Mouse (Mus musculus): ENCODE data around the gene Ecpas. TPM values are rescaled to one million over a fixed set of nuclear protein-coding genes. Genes with fewer than 3 reads are reported as not detected.

Gene Ecpas
- polyA plus RNA-seq, 1 experiment = 266 TPM

DNA sequence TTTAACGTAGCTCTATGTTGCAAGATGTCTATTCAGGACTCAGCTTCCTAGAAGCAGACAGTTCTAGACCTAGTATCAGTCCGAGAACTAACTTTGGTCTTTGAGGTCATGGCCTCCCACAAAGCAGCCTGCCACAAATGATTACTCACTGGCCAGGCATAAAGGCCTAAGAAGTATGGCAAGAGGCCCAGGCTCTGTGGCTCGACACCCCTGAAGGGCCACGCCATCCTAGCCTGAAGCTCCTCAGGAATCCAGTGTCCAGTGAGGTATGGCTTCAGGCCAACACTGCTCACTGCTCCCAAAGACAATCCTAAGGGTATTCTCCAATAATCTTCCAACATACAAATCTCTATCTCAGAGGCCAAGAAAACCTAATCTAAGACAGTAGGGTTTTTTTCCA, 86.6 kb downstream of the Ecpas start:
- Histone ChIP-seq H3K4me1 (ENCODE audit: control insufficient read depth, insufficient read depth, low read length) (no peaks in the 10 kb centered on the region), H3K27ac (ENCODE audit: insufficient read depth, low read depth, low read length) (no peak overlapping the region), H3K4me3 (ENCODE audit: insufficient read depth, low read depth, low read length) (no peak overlapping the region)
- 61% methylated on average over 4 of the region's 4 CpGs for WGBS
- no peak for TF ChIP-seq CTCF (IDR thresholded peaks at IDR 0.05; ENCODE audit: insufficient read depth, low read depth, low read length)
- no peak for TF ChIP-seq POLR2A (IDR thresholded peaks at IDR 0.05; ENCODE audit: insufficient read depth, low read depth, low read length)

DNA sequence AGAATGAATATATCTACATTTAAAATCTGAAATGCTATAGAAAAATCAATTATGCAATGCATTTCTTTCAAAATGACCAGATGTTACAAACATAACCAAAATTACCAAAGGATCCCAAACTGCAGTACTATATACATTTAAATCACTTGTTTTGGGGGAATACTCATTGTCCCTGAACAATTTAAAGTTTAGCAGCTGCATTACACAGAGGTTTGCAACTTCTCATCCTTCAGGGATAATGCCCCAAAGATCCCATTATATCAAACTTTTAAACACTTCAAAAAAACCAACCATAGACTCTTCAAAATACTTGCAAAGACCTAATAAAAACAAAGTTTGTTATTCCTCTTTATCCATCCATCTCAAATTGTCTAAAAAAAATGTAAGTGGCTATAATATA, 124.9 kb downstream of the Ecpas start, which contains the start of gene Olfr267:
Gene Olfr267, minus strand, starts transcription at position 101 of the 400 bp plus-strand sequence.
- no peaks in the 10 kb centered on the region for H3K4me1 ChIP-seq (ENCODE audit: control insufficient read depth, insufficient read depth, low read length)
- no peak for TF ChIP-seq CTCF (IDR thresholded peaks at IDR 0.05; ENCODE audit: insufficient read depth, low read depth, low read length)
- TF ChIP-seq POLR2A (IDR thresholded peaks at IDR 0.05; ENCODE audit: insufficient read depth, low read depth, low read length) = no peak

DNA sequence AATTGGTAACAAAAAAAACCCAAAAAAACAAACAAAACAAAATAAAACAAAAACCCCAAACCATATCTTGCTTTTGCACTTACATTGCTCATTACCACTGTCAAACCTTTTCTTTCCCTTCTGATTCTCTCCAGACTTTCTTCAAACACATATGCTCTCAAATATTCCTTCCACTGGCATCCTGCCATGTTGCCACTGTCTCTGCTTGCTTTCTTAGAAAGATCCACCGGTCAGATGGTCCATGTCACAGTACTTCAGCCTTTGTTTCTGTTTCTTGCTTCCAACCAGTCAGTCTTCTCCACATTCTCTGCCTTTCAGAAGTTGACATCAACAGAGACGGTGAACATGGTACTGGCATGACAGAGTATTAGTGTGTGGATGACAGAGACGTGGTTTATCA, 125.9 kb downstream of the Ecpas start:
- no peak overlapping the region for H3K27ac ChIP-seq (ENCODE audit: insufficient read depth, low read depth, low read length)
- WGBS = 62% methylated on average over 3 of the region's 3 CpGs
- TF ChIP-seq POLR2A (IDR thresholded peaks at IDR 0.05; ENCODE audit: insufficient read depth, low read depth, low read length) = no peak
- H3K4me1 ChIP-seq (ENCODE audit: control insufficient read depth, insufficient read depth, low read length) = no peaks in the 10 kb centered on the region
- no peak overlapping the region for H3K4me3 ChIP-seq (ENCODE audit: insufficient read depth, low read depth, low read length)

More for the DNA sequence above, 124.9 kb downstream of the Ecpas start, which contains the start of gene Olfr267:
- H3K27ac ChIP-seq (ENCODE audit: insufficient read depth, low read depth, low read length) = no peak within 1 kb of the TSS
- H3K4me3 ChIP-seq (ENCODE audit: insufficient read depth, low read depth, low read length) = no peak within 1 kb of the TSS

DNA sequence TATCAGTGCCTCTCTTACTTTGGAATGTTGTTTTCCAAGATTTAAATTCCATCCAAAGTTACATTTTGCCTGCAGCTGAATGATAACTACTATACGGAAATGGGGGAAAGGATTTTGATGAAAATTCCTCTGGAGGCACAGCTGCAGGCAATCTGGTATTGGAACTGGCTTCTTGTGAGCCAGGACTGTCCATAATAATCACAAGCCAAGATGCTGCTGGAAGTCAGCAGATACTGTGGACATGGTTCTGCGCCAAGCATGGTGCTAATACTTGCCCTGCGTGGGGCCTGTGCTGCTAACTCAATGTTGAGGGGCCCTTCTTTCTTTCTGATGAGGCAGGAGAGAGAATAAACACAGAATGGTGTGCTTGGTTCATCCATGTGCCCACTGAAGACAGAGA, 149.1 kb downstream of the Ecpas start:
- H3K27ac ChIP-seq (ENCODE audit: insufficient read depth, low read depth, low read length) = no peak overlapping the region
- H3K4me3 ChIP-seq (ENCODE audit: insufficient read depth, low read depth, low read length) = no peak overlapping the region
- WGBS = 86% methylated on average over 3 of the region's 3 CpGs
- no peaks in the 10 kb centered on the region for H3K4me1 ChIP-seq (ENCODE audit: control insufficient read depth, insufficient read depth, low read length)
- TF ChIP-seq POLR2A (IDR thresholded peaks at IDR 0.05; ENCODE audit: insufficient read depth, low read depth, low read length) = no peak

DNA sequence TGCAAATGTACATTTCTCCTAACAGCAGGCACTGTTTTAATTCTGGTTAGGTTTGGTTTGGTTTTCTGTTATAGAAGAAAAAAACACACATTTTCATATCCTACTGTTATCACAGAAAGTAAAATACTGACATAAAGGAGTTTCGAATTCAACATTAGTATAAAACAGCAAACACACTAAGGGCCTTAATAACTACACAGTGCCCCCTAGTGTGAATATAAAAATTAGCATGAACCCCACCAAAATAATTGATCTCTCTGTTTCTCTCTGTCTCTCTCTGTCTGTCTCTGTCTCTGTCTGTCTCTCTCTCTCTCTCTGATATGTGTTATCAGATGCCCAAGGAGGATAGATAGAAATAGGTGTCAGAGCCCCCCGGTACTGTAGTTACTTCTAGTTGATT, 163.0 kb downstream of the Ecpas start:
- Histone ChIP-seq H3K4me1 (ENCODE audit: control insufficient read depth, insufficient read depth, low read length) (peaks cover 3% of the 10 kb centered on the region; the same call in 1 of the 2 replicates), H3K4me3 (ENCODE audit: insufficient read depth, low read depth, low read length) (no peak overlapping the region), H3K27ac (ENCODE audit: insufficient read depth, low read depth, low read length) (no peak overlapping the region)
- 43% methylated on average over 2 of the region's 2 CpGs for WGBS
- TF ChIP-seq CTCF (IDR thresholded peaks at IDR 0.05; ENCODE audit: insufficient read depth, low read depth, low read length) (no peak), POLR2A (IDR thresholded peaks at IDR 0.05; ENCODE audit: insufficient read depth, low read depth, low read length) (no peak)

DNA sequence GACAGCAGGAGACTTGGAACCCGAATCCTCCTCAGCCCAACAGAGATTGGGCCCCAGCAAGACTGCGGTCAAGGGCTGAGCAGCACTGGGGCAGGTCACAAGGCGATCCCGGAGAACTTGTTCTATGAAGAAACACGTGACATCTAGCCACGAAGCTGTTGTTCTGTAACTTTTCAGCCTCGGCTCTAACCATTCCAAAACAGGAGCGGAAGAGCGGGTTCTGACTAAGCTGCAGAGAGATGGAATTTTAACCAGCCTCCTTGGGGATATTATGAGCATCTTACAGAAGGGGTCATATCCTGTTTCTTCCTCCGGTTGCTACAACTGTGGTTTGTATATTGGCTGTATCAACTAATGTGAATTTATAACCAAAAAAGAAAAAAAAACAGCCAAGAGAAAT, 163.4 kb downstream of the Ecpas start:
- TF ChIP-seq POLR2A (IDR thresholded peaks at IDR 0.05; ENCODE audit: insufficient read depth, low read depth, low read length) (no peak), CTCF (IDR thresholded peaks at IDR 0.05; ENCODE audit: insufficient read depth, low read depth, low read length) (no peak)
- no peak overlapping the region for H3K4me3 ChIP-seq (ENCODE audit: insufficient read depth, low read depth, low read length)
- peaks cover 3% of the 10 kb centered on the region; the same call in 1 of the 2 replicates for H3K4me1 ChIP-seq (ENCODE audit: control insufficient read depth, insufficient read depth, low read length)
- 34% methylated on average over 10 of the region's 10 CpGs for WGBS
- no peak overlapping the region for H3K27ac ChIP-seq (ENCODE audit: insufficient read depth, low read depth, low read length)

Other genes starting within 250 kb of the Ecpas start
- not detected in 2 replicates for gene Olfr267, start 125.0 kb downstream of the Ecpas start, polyA plus RNA-seq (2012; ENCODE audit: insufficient read depth, insufficient read length, low replicate concordance, missing spikeins)
- not detected in 2 replicates for gene Zkscan16, start 30.9 kb upstream of the Ecpas start, polyA plus RNA-seq (2012; ENCODE audit: insufficient read depth, insufficient read length, low replicate concordance, missing spikeins)
- not detected in 2 replicates for gene Ptgr1, start 74.4 kb upstream of the Ecpas start, polyA plus RNA-seq (2012; ENCODE audit: insufficient read depth, insufficient read length, low replicate concordance, missing spikeins)
- not detected in 2 replicates for gene Dnajc25, start 82.3 kb upstream of the Ecpas start, polyA plus RNA-seq (2012; ENCODE audit: insufficient read depth, insufficient read length, low replicate concordance, missing spikeins)
- gene Gm20503, start 90.5 kb upstream of the Ecpas start, polyA plus RNA-seq (2012; ENCODE audit: insufficient read depth, insufficient read length, low replicate concordance, missing spikeins) = not detected in 2 replicates
- not detected in 2 replicates for gene Gng10, start 122.3 kb upstream of the Ecpas start, polyA plus RNA-seq (2012; ENCODE audit: insufficient read depth, insufficient read length, low replicate concordance, missing spikeins)
- not detected in 2 replicates for gene AI481877, start 226.2 kb upstream of the Ecpas start, polyA plus RNA-seq (2012; ENCODE audit: insufficient read depth, insufficient read length, low replicate concordance, missing spikeins)

Data from olfactory bulb, adult 2 months (tissue).